Mouse (Mus musculus) liver, adult 2 months (tissue): ENCODE data around the gene Gm28635.

ENCODE experiments used
- CTCF ChIP-seq: fragments of 200-500 bp; IDR thresholded peaks from 2 replicates; pipeline ENCODE4 v1.5.1; 2011; ENCODE audit warnings: low read depth, low read length, control low read depth
- POLR2A ChIP-seq: fragments of 200-500 bp; IDR thresholded peaks from 2 replicates; pipeline ENCODE4 v1.6.1; 2011; ENCODE audit warnings: low read length, control low read depth; ENCODE audit not compliant: insufficient read depth; ENCODE audit errors: extremely low read depth

DNA sequence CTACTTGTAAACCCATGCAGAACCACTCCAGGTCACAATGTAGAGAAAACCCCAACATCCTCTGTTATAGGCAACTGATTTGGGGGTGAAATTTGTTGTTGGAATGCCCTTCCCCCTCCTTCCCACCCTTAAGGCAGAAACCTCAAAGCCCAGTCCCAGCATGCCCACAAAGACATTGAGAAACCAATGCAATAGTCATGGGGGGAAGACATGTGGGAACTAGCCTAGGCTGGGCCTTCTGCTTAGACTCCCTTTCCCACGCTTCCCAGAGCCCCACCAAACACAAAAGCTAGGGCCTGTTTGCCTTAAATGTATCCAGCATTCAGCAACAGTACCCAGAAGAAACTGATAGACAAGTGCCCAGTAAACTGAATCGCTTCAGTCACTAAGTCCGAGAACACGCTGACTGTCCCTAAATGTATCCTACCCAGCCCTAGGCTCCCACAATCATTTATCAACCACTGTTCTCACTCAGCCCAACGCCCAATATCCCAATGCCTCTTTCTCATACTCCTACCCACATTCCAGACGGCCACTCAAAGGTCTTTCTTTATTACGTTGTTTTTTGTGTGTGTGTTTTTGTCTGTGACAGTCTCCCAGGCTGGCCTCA is 51.4 kb downstream of the Gm28635 start:
- TF ChIP-seq CTCF (no peak), POLR2A (no peak)
